Mouse (Mus musculus): Measurements from ENCODE around the gene Tshz2. TPM values are rescaled to one million over a fixed set of nuclear protein-coding genes. Genes with fewer than 3 reads are reported as not detected.
A peak's percentile ranks its signal among the peaks of the same experiment; 100 is the strongest.

Tshz2 gene
- polyA plus RNA-seq, 1 experiment from 2014 or later = 1.3 TPM

DNA sequence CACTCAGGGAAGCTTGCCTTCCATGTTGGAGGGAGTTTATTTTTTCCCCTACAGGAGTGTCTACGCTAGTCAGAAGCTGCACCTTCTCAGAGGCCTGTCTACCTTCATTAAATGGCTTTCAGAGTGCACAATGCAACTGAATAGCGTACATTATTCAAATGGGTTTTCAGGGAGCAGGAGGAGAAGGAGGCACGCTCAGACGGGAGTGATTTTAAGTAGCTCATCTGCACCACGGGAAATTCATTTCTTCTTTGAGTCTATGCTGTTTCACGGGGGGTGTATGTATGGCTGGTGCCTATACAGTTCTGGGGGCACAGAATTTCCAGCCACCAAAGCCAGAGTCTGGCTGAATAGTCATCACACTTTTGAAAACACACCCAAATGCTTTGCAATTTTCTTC is 35.5 kb upstream of the Tshz2 start:
- no peaks in the 10 kb centered on the region for H3K27me3 ChIP-seq (ENCODE audit: control insufficient read depth, insufficient read depth, low read length)
- no peak overlapping the region for H3K9ac ChIP-seq (ENCODE audit: low read length)
- no peak overlapping the region for H3K27ac ChIP-seq (ENCODE audit: low read depth, low read length)
- ATAC-seq (ENCODE audit: low FRiP score) (no peak), DNase-seq (ENCODE audit: low spot score, missing footprints) (no peak)
- H3K36me3 ChIP-seq (ENCODE audit: control insufficient read depth, insufficient read depth, low read length) = no peaks in the 10 kb centered on the region
- H3K4me3 ChIP-seq (ENCODE audit: low read depth, low read length) = no peak overlapping the region
- no peak overlapping the region for H3K4me2 ChIP-seq
- 67% methylated on average over 6 of the region's 6 CpGs for WGBS
- no peaks in the 10 kb centered on the region for H3K9me3 ChIP-seq (ENCODE audit: control insufficient read depth, low read length)
- no peaks in the 10 kb centered on the region for H3K4me1 ChIP-seq (ENCODE audit: control insufficient read depth, insufficient read depth, low read length)

DNA sequence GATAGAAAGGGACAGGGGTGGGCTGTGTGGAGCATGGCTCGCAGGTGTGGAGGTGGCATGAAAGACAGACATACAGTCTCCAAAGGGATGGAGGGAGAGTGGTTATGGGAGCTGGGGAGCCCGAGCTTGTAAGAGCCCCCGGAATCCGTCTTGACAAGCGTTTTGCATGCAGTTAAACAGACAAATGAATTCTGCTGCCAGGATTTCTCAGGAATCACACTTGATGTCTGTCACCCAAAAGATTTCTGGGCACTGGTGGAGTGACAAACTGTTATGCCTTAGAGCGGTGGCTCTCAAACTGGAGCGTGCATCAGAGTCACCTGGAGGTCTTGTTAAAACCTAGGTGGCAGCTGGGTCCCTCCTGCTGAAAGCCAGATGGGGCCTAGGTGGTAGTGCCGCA is 34.8 kb upstream of the Tshz2 start:
- Histone ChIP-seq H3K9ac (ENCODE audit: low read length) (no peak overlapping the region), H3K27ac (ENCODE audit: low read depth, low read length) (no peak overlapping the region), H3K27me3 (ENCODE audit: control insufficient read depth, insufficient read depth, low read length) (no peaks in the 10 kb centered on the region), H3K9me3 (ENCODE audit: control insufficient read depth, low read length) (no peaks in the 10 kb centered on the region), H3K36me3 (ENCODE audit: control insufficient read depth, insufficient read depth, low read length) (no peaks in the 10 kb centered on the region), H3K4me2 (no peak overlapping the region), H3K4me1 (ENCODE audit: control insufficient read depth, insufficient read depth, low read length) (no peaks in the 10 kb centered on the region), H3K4me3 (ENCODE audit: low read depth, low read length) (no peak overlapping the region)
- WGBS = 88% methylated on average over 8 of the region's 8 CpGs
- DNase-seq (ENCODE audit: low spot score, missing footprints) = no peak
- ATAC-seq (ENCODE audit: low FRiP score) = no peak

DNA sequence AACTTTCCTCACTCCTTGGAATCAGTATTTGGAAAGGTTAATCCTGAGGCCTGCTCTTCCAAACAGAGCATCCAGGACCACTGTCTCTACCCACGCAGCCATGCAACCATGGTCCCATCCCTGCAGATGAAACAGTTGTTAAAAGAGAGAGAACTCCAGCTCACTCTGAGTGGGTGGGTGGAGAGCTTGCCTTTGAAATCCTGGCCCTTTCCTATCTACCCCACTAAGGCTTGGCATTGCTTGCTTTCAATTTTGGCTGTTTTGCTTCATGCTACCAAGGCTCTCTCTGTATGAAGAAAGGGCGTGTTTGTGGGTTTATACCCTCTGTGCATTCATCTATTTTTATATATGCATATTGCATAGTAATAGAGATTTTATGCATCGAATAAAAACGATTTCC is 33.2 kb upstream of the Tshz2 start:
- no peaks in the 10 kb centered on the region for H3K4me1 ChIP-seq (ENCODE audit: control insufficient read depth, insufficient read depth, low read length)
- no peak overlapping the region for H3K27ac ChIP-seq (ENCODE audit: low read depth, low read length)
- no peak overlapping the region for H3K9ac ChIP-seq (ENCODE audit: low read length)
- H3K4me3 ChIP-seq (ENCODE audit: low read depth, low read length) = no peak overlapping the region
- no peak overlapping the region for H3K4me2 ChIP-seq
- no peaks in the 10 kb centered on the region for H3K27me3 ChIP-seq (ENCODE audit: control insufficient read depth, insufficient read depth, low read length)
- ATAC-seq (ENCODE audit: low FRiP score) (no peak), DNase-seq (ENCODE audit: low spot score, missing footprints) (no peak)
- H3K36me3 ChIP-seq (ENCODE audit: control insufficient read depth, insufficient read depth, low read length) = no peaks in the 10 kb centered on the region
- WGBS = 91% methylated on average over 4 of the region's 4 CpGs
- H3K9me3 ChIP-seq (ENCODE audit: control insufficient read depth, low read length) = no peaks in the 10 kb centered on the region

DNA sequence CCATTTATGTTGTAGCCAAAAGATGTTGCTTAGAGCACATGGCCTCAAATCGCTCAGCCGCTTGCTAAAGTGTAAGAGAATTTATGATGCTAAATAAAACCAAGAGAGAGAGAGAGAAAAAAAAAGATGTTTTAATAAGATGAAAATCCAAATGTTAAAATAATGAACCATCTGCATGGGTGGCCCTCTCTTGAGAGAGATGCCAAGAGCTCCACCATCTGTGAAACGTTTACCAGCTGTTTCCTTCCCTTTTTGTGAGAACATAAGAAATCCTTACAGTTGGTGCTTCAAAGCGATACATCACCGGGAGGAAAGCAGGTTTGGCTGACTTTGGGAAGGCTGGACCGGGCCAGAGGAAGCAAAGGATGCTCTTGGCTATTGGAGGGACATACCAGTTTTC is 32.6 kb upstream of the Tshz2 start:
- no peak for ATAC-seq (ENCODE audit: low FRiP score)
- no peak overlapping the region for H3K27ac ChIP-seq (ENCODE audit: low read depth, low read length)
- no peak overlapping the region for H3K4me2 ChIP-seq
- H3K9ac ChIP-seq (ENCODE audit: low read length) = no peak overlapping the region
- 88% methylated on average over 6 of the region's 6 CpGs for WGBS
- DNase-seq (ENCODE audit: low spot score, missing footprints) = no peak
- no peaks in the 10 kb centered on the region for H3K36me3 ChIP-seq (ENCODE audit: control insufficient read depth, insufficient read depth, low read length)
- H3K4me1 ChIP-seq (ENCODE audit: control insufficient read depth, insufficient read depth, low read length) = no peaks in the 10 kb centered on the region
- no peak overlapping the region for H3K4me3 ChIP-seq (ENCODE audit: low read depth, low read length)
- H3K27me3 ChIP-seq (ENCODE audit: control insufficient read depth, insufficient read depth, low read length) = no peaks in the 10 kb centered on the region
- no peaks in the 10 kb centered on the region for H3K9me3 ChIP-seq (ENCODE audit: control insufficient read depth, low read length)

DNA sequence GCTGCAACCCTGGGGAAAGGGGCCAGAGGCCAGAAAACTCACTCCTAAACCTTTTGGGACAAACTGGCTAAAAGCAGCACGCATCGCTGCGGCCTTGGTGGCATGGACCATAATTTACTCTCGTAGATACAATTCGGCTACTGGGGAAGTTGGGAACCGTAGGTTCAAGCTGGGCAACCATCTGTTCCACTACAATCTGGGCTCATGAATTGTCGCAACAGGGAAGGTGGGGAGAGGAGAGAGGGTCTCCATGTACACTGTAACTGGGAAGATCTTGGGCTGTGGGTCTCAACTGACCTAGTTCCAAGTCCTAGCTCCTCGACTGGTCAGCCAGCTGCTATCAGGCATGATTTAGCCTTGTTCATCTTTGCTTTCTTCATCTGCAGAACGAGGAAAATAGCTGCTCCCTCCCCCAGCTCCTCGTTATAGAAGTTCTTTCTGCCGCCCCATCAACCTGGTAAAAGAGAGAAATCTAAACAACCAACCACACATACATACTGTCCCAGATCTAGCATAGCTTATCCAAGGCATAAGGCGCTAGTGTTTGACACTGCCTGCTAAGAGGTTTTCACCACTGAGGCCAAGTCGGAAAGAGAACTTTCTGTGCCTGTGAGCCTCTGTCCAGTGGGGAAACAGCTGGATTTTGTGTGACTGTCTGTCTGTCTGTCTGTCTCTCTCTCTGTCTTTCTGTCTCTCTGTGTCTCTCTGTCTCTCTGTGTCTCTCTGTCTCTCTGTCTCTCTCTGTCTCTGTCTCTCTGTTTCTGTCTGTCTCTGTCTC is 25.7 kb upstream of the Tshz2 start:
- Histone ChIP-seq H3K4me3 (ENCODE audit: low read depth, low read length) (no peak overlapping the region), H3K27ac (ENCODE audit: low read depth, low read length) (no peak overlapping the region), H3K36me3 (ENCODE audit: control insufficient read depth, insufficient read depth, low read length) (no peaks in the 10 kb centered on the region), H3K9me3 (ENCODE audit: control insufficient read depth, low read length) (no peaks in the 10 kb centered on the region), H3K27me3 (ENCODE audit: control insufficient read depth, insufficient read depth, low read length) (no peaks in the 10 kb centered on the region), H3K4me2 (no peak overlapping the region), H3K9ac (ENCODE audit: low read length) (no peak overlapping the region), H3K4me1 (ENCODE audit: control insufficient read depth, insufficient read depth, low read length) (0 out of 2 replicates have a peak, but pooled peaks cover 3% of the 10 kb centered on the region)
- WGBS = 85% methylated on average over 13 of the region's 13 CpGs
- ATAC-seq (ENCODE audit: low FRiP score) = no peak
- DNase-seq (ENCODE audit: low spot score, missing footprints) = peak; percentile 78

DNA sequence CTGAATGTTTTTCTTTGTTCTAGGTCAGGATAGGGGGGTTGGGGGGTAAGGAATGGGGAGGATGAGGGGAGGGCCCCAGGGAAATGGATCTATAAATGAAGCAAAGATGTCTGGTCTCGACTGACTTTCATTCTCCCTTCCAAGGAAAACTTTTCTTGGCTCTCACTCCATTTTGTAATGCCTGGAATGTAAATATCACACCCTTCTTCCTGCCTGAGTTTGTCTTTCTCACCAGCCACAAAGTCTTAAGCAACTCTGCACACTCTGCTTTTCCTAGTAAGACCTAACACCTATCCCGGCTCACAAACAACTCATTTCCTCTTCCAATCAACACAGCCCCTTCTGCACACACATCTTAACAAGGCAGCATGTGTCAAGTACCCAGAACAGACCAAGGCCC is 25.0 kb upstream of the Tshz2 start:
- H3K9me3 ChIP-seq (ENCODE audit: control insufficient read depth, low read length) = no peaks in the 10 kb centered on the region
- H3K9ac ChIP-seq (ENCODE audit: low read length) = no peak overlapping the region
- no peak for ATAC-seq (ENCODE audit: low FRiP score)
- H3K4me3 ChIP-seq (ENCODE audit: low read depth, low read length) = no peak overlapping the region
- H3K27me3 ChIP-seq (ENCODE audit: control insufficient read depth, insufficient read depth, low read length) = no peaks in the 10 kb centered on the region
- H3K36me3 ChIP-seq (ENCODE audit: control insufficient read depth, insufficient read depth, low read length) = no peaks in the 10 kb centered on the region
- DNase-seq (ENCODE audit: low spot score, missing footprints) = no peak
- 67% methylated on average over 2 of the region's 2 CpGs for WGBS
- H3K4me2 ChIP-seq = no peak overlapping the region
- 0 out of 2 replicates have a peak, but pooled peaks cover 3% of the 10 kb centered on the region for H3K4me1 ChIP-seq (ENCODE audit: control insufficient read depth, insufficient read depth, low read length)
- no peak overlapping the region for H3K27ac ChIP-seq (ENCODE audit: low read depth, low read length)

DNA sequence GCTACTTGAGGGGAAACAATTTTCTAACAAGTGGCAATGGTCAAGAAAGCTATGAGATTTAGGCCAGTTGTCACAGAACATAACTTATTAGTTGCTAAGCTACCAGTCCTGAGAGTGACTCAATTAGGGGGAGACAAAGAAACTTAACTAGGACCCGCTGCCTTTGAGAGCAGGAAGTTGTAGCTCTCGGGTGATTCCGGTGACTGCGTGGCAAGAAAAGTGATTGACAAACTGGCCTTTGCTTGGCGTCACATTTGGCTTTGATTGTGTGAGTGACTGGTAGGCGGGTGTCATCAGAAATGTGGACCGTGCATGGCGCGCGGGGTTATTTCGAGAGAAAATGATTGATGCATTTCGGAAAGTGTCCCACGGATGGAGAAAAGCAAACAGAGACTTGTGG is 22.9 kb upstream of the Tshz2 start:
- 72% methylated on average over 13 of the region's 13 CpGs for WGBS
- Histone ChIP-seq H3K27ac (ENCODE audit: low read depth, low read length) (no peak overlapping the region), H3K9me3 (ENCODE audit: control insufficient read depth, low read length) (no peaks in the 10 kb centered on the region), H3K4me1 (ENCODE audit: control insufficient read depth, insufficient read depth, low read length) (0 out of 2 replicates have a peak, but pooled peaks cover 3% of the 10 kb centered on the region), H3K4me2 (no peak overlapping the region), H3K36me3 (ENCODE audit: control insufficient read depth, insufficient read depth, low read length) (no peaks in the 10 kb centered on the region), H3K4me3 (ENCODE audit: low read depth, low read length) (no peak overlapping the region), H3K9ac (ENCODE audit: low read length) (no peak overlapping the region), H3K27me3 (ENCODE audit: control insufficient read depth, insufficient read depth, low read length) (no peaks in the 10 kb centered on the region)
- DNase-seq (ENCODE audit: low spot score, missing footprints) (peak; percentile 41), ATAC-seq (ENCODE audit: low FRiP score) (no peak)

DNA sequence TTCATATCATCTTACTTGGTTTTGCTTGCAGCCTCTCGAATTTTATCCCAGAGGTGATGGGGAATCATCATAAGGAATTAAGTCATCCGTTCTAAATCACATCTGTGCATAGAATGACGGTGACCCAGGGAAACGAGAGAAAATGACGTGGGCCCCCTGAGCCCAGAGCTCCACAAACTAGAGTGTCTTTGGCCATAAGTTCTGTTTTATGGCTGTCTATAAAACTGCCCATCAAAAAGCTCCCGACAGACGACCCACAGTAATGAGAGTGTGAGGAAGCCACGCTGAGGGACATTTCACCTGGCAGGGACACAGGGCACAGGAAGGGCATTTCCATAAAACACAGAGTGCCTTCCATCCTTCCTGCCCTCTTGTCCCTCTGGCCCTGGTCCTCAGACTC is 21.9 kb upstream of the Tshz2 start:
- no peaks in the 10 kb centered on the region for H3K36me3 ChIP-seq (ENCODE audit: control insufficient read depth, insufficient read depth, low read length)
- H3K4me3 ChIP-seq (ENCODE audit: low read depth, low read length) = no peak overlapping the region
- no peak overlapping the region for H3K27ac ChIP-seq (ENCODE audit: low read depth, low read length)
- H3K4me2 ChIP-seq = no peak overlapping the region
- no peak for ATAC-seq (ENCODE audit: low FRiP score)
- DNase-seq (ENCODE audit: low spot score, missing footprints) = peak; percentile 33
- no peaks in the 10 kb centered on the region for H3K9me3 ChIP-seq (ENCODE audit: control insufficient read depth, low read length)
- WGBS = 91% methylated on average over 8 of the region's 8 CpGs
- 0 out of 2 replicates have a peak, but pooled peaks cover 3% of the 10 kb centered on the region for H3K4me1 ChIP-seq (ENCODE audit: control insufficient read depth, insufficient read depth, low read length)
- no peaks in the 10 kb centered on the region for H3K27me3 ChIP-seq (ENCODE audit: control insufficient read depth, insufficient read depth, low read length)
- no peak overlapping the region for H3K9ac ChIP-seq (ENCODE audit: low read length)

DNA sequence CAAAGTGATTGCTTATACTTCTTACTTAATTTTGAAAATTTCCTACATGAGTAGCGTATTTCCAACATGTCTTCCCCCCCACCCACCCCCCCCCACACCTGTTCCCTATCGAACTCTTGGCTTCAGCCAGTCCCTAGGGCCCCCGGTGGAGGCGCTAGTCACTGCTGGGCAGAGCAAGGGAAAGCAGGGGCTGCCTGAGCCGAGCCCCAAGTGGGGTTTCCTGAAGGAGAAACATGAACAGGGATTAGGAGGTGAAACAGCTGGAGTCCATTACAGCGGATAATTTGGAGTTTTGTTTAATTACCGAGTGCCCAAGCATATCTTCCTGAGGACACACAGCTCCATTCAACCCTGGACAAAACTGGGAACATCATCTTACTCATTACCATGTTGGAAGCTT is 21.3 kb upstream of the Tshz2 start:
- Histone ChIP-seq H3K4me2 (no peak overlapping the region), H3K27me3 (ENCODE audit: control insufficient read depth, insufficient read depth, low read length) (no peaks in the 10 kb centered on the region), H3K9me3 (ENCODE audit: control insufficient read depth, low read length) (no peaks in the 10 kb centered on the region), H3K36me3 (ENCODE audit: control insufficient read depth, insufficient read depth, low read length) (no peaks in the 10 kb centered on the region), H3K27ac (ENCODE audit: low read depth, low read length) (no peak overlapping the region), H3K9ac (ENCODE audit: low read length) (no peak overlapping the region), H3K4me3 (ENCODE audit: low read depth, low read length) (no peak overlapping the region), H3K4me1 (ENCODE audit: control insufficient read depth, insufficient read depth, low read length) (0 out of 2 replicates have a peak, but pooled peaks cover 3% of the 10 kb centered on the region)
- no peak for ATAC-seq (ENCODE audit: low FRiP score)
- DNase-seq (ENCODE audit: low spot score, missing footprints) = no peak
- 30% methylated on average over 7 of the region's 7 CpGs for WGBS

All from midbrain, embryonic 11.5 days (tissue).